ENCODE assay signal across 8 mouse cellular contexts in genomic region chr1:106714530-106714981, GRCm38 (mm10). TPM values are rescaled to one million over a fixed set of nuclear protein-coding genes. Genes with fewer than 3 reads are reported as not detected.
DNase-seq lines count a peak whose midpoint lies in the region; ATAC-seq lines count a peak whose summit lies in the region.

No protein-coding gene starts in this region.

- H3K4me2 ChIP-seq in embryonic facial prominence, embryonic 11.5 days (ENCODE audit: low read depth, low read length), result peak overlapping the region; percentile 89
- H3K4me2 ChIP-seq in limb, embryonic 11.5 days (ENCODE audit: low read depth, severe bottlenecking), result peak overlapping the region; percentile 79
- peak overlapping the region; percentile 90 for H3K4me2 ChIP-seq in neural tube, embryonic 14.5 days (ENCODE audit: low read depth, low read length)

- intact Hi-C loops in heart, postnatal 25 days (cut with DNase I), result loop anchor here (10.0 kb wide), 2 partner anchors 540 to 650 kb away; partner anchors contain the start of gene Phlpp1

- peaks cover 13% of the 10 kb centered on the region for H3K4me1 ChIP-seq in heart, embryonic 10.5 days
- H3K4me1 ChIP-seq in embryonic facial prominence, embryonic 11.5 days (ENCODE audit: control insufficient read depth, insufficient read depth, low read length), result peaks cover 4% of the 10 kb centered on the region; the same call in 1 of the 2 replicates
- peaks cover 3% of the 10 kb centered on the region; the same call in 1 of the 2 replicates for H3K4me1 ChIP-seq in limb, embryonic 11.5 days (ENCODE audit: control insufficient read depth, insufficient read depth, low read length)
- peaks cover 13% of the 10 kb centered on the region for H3K4me1 ChIP-seq in neural tube, embryonic 14.5 days (ENCODE audit: control insufficient read depth, insufficient read depth, low read length)

- 7% methylated on average over 21 of the region's 21 CpGs for WGBS in heart, embryonic 10.5 days
- WGBS in embryonic facial prominence, embryonic 11.5 days, result 5% methylated on average over 21 of the region's 21 CpGs
- 18% methylated on average over 9 of the region's 21 CpGs for WGBS in limb, embryonic 11.5 days
- WGBS in neural tube, embryonic 14.5 days, result 3% methylated on average over 21 of the region's 21 CpGs

- peak overlapping the region; percentile 85 for H3K4me3 ChIP-seq in heart, embryonic 10.5 days
- peak overlapping the region; percentile 66 for H3K4me3 ChIP-seq in embryonic facial prominence, embryonic 11.5 days (ENCODE audit: low read depth, low read length)
- H3K4me3 ChIP-seq in limb, embryonic 11.5 days (ENCODE audit: low read depth, low read length), result peak overlapping the region; percentile 57
- peak overlapping the region; percentile 76 for H3K4me3 ChIP-seq in neural tube, embryonic 14.5 days (ENCODE audit: low read depth, low read length)

- H3K27ac ChIP-seq in heart, embryonic 10.5 days, result peak overlapping the region; percentile 96
- peak overlapping the region; percentile 77 for H3K27ac ChIP-seq in embryonic facial prominence, embryonic 11.5 days (replicated peaks; ENCODE audit: low read depth, low read length)
- H3K27ac ChIP-seq in limb, embryonic 11.5 days (replicated peaks; ENCODE audit: low read depth, low read length), result peak overlapping the region; percentile 89
- H3K27ac ChIP-seq in neural tube, embryonic 14.5 days (ENCODE audit: low read depth, low read length), result peak overlapping the region; percentile 90

- peak overlapping the region; percentile 90 for H3K9ac ChIP-seq in embryonic facial prominence, embryonic 11.5 days (replicated peaks; ENCODE audit: low read length)
- H3K9ac ChIP-seq in limb, embryonic 11.5 days (ENCODE audit: low read length), result peak overlapping the region; percentile 95
- peak overlapping the region; percentile 92 for H3K9ac ChIP-seq in neural tube, embryonic 14.5 days (replicated peaks; ENCODE audit: low read depth, low read length)

- ATAC-seq in embryonic facial prominence, embryonic 11.5 days (replicated peaks; ENCODE audit: insufficient number of reproducible peaks, low FRiP score, low TSS enrichment, low read depth), result peak; percentile 75
- peak; percentile 81 for ATAC-seq in limb, embryonic 11.5 days (ENCODE audit: insufficient number of reproducible peaks, low FRiP score, low TSS enrichment, low read depth)
- ATAC-seq in neural tube, embryonic 14.5 days (ENCODE audit: low read depth), result peak; percentile 66

- no peak for DNase-seq in heart, embryonic 10.5 days (ENCODE audit: low spot score)
- DNase-seq in heart, postnatal 25 days (ENCODE audit: low spot score), result no peak
- DNase-seq in A20 (ENCODE audit: low read depth, low spot score), result peak; percentile 41
- DNase-seq in embryonic facial prominence, embryonic 11.5 days (ENCODE audit: low spot score), result peak; percentile 57
- peak; percentile 69 for DNase-seq in limb, embryonic 11.5 days (ENCODE audit: low spot score)
- DNase-seq in gastrocnemius, postnatal 4 days (ENCODE audit: low spot score in 2 of 2), result no peak
- no peak for DNase-seq in right cerebral cortex, postnatal 14 days

- H3K36me3 ChIP-seq in heart, embryonic 10.5 days, result no peaks in the 10 kb centered on the region
- no peaks in the 10 kb centered on the region for H3K36me3 ChIP-seq in embryonic facial prominence, embryonic 11.5 days (replicated peaks; ENCODE audit: control insufficient read depth, insufficient read depth, low read depth, low read length)
- H3K36me3 ChIP-seq in limb, embryonic 11.5 days (ENCODE audit: control insufficient read depth, insufficient read depth, low read length), result no peaks in the 10 kb centered on the region
- H3K36me3 ChIP-seq in neural tube, embryonic 14.5 days (ENCODE audit: control insufficient read depth, insufficient read depth, low read length), result no peaks in the 10 kb centered on the region

- H3K9me3 ChIP-seq in heart, embryonic 10.5 days, result no peaks in the 10 kb centered on the region
- H3K9me3 ChIP-seq in embryonic facial prominence, embryonic 11.5 days (replicated peaks; ENCODE audit: control insufficient read depth, low read length), result no peaks in the 10 kb centered on the region
- H3K9me3 ChIP-seq in limb, embryonic 11.5 days (ENCODE audit: control insufficient read depth, low read length), result no peaks in the 10 kb centered on the region
- H3K9me3 ChIP-seq in neural tube, embryonic 14.5 days (ENCODE audit: control insufficient read depth, low read length), result no peaks in the 10 kb centered on the region

- H3K27me3 ChIP-seq in heart, embryonic 10.5 days (ENCODE audit: insufficient read depth, poor library complexity, severe bottlenecking), result no peaks in the 10 kb centered on the region
- H3K27me3 ChIP-seq in embryonic facial prominence, embryonic 11.5 days (ENCODE audit: control insufficient read depth, insufficient read depth, low read length), result no peaks in the 10 kb centered on the region
- H3K27me3 ChIP-seq in limb, embryonic 11.5 days (ENCODE audit: control insufficient read depth, insufficient read depth, low read length), result no peaks in the 10 kb centered on the region
- H3K27me3 ChIP-seq in neural tube, embryonic 14.5 days (ENCODE audit: control insufficient read depth, insufficient read depth, low read length), result no peaks in the 10 kb centered on the region

RNA-seq across cellular contexts. Expression of gene Bcl2, which starts 0.5 kb away (rescaled TPM):
- polyA plus RNA-seq in heart, embryonic 10.5 days (2016; fragmentation: Nextera tagmentation; extraction: Ambion mirVana), result 12.1 and 15.0 TPM in 2 replicates
- 1 to 10 TPM; 3.7 to 4.4 TPM for total RNA-seq in heart, postnatal 25 days (2021)
- 7.1 and 7.6 TPM in 2 replicates for polyA plus RNA-seq in embryonic facial prominence, embryonic 11.5 days (2014; fragmentation: Nextera tagmentation; extraction: Ambion mirVana)
- polyA plus RNA-seq in limb, embryonic 11.5 days (2014; fragmentation: Nextera tagmentation; extraction: Ambion mirVana), result 10.1 and 10.2 TPM in 2 replicates
- polyA plus RNA-seq in neural tube, embryonic 14.5 days (2014; fragmentation: Nextera tagmentation; extraction: Ambion mirVana), result 14.2 and 14.4 TPM in 2 replicates
- 10 to 100 TPM; 10.9 to 11.4 TPM for total RNA-seq in gastrocnemius, postnatal 4 days (2021)

RNA-seq across cellular contexts. Expression of gene Kdsr, which starts 45.0 kb away (rescaled TPM):
- 7.5 and 7.7 TPM in 2 replicates for polyA plus RNA-seq in heart, embryonic 10.5 days (2016; fragmentation: Nextera tagmentation; extraction: Ambion mirVana)
- total RNA-seq in heart, postnatal 25 days (2021), result 1 to 10 TPM; 6.1 to 6.9 TPM
- polyA plus RNA-seq in embryonic facial prominence, embryonic 11.5 days (2014; fragmentation: Nextera tagmentation; extraction: Ambion mirVana), result 12.1 and 12.9 TPM in 2 replicates
- 10.4 and 11.2 TPM in 2 replicates for polyA plus RNA-seq in limb, embryonic 11.5 days (2014; fragmentation: Nextera tagmentation; extraction: Ambion mirVana)
- polyA plus RNA-seq in neural tube, embryonic 14.5 days (2014; fragmentation: Nextera tagmentation; extraction: Ambion mirVana), result 13.2 and 16.3 TPM in 2 replicates
- total RNA-seq in gastrocnemius, postnatal 4 days (2021), result 1 to 10 TPM; 8.6 to 9.5 TPM

Comparison
In these comparisons a context has a peak if more than half of its experiments do, and no peak if none do; other contexts are left out.
1. DNase-seq: peak in A20 (single experiment), embryonic facial prominence, embryonic 11.5 days (single experiment) and limb, embryonic 11.5 days (single experiment); none in heart, embryonic 10.5 days (single experiment), heart, postnatal 25 days (single experiment), gastrocnemius, postnatal 4 days (0 of 2) and right cerebral cortex, postnatal 14 days (single experiment).
2. Peak in every context shown above with its lines, with median percentiles within 50 percentile points of each other: H3K27ac ChIP-seq, H3K4me3 ChIP-seq, ATAC-seq, H3K4me2 ChIP-seq and H3K9ac ChIP-seq.